Mouse (Mus musculus) lung, postnatal 4 days (tissue): ENCODE results near the gene Socs5.
"Not testable (repeated sequence)": the region's sequence is repeated elsewhere in the genome, so short reads cannot be mapped to it uniquely, and the experiment has no call there.

Source experiments
- DNase-seq, 2 experiments: peaks; one replicate each; pipeline ENCODE4 v3.0.0; 2021

Socs5 gene

GRCm38 (mm10) chr17:87107623-87108221, at the start of gene Socs5:
Gene Socs5 (plus strand): TSS chr17:87107679.
- DNase-seq: no peak

GRCm38 (mm10) chr17:87062639-87063038, 44.8 kb upstream of the Socs5 start:
- peak; percentile 35 to 56 for DNase-seq

- DNase-seq: no peak
These were observed 44.0 kb upstream of the Socs5 start for GRCm38 (mm10) chr17:87063461-87063860.

- DNase-seq: peak in 1 of 2 experiments; percentile 16
These were observed 43.5 kb upstream of the Socs5 start for GRCm38 (mm10) chr17:87063969-87064368.

- no peak for DNase-seq
These were observed 38.5 kb upstream of the Socs5 start for GRCm38 (mm10) chr17:87068997-87069396.

GRCm38 (mm10) chr17:87072183-87072582, 35.3 kb upstream of the Socs5 start:
- DNase-seq: not testable (repeated sequence)

- no peak for DNase-seq
These were observed 34.6 kb upstream of the Socs5 start for GRCm38 (mm10) chr17:87072766-87073440.

GRCm38 (mm10) chr17:87073470-87073869, 34.0 kb upstream of the Socs5 start:
- no peak for DNase-seq

- not testable (repeated sequence) for DNase-seq
These were observed 29.3 kb upstream of the Socs5 start for GRCm38 (mm10) chr17:87078217-87078616.

- no peak for DNase-seq
These were observed 26.8 kb upstream of the Socs5 start for GRCm38 (mm10) chr17:87080724-87081123.

GRCm38 (mm10) chr17:87082547-87082946, 24.9 kb upstream of the Socs5 start:
- no peak for DNase-seq

- no peak for DNase-seq
These were observed 23.8 kb upstream of the Socs5 start for GRCm38 (mm10) chr17:87083671-87084070.

- no peak for DNase-seq
These were observed 21.8 kb upstream of the Socs5 start for GRCm38 (mm10) chr17:87085726-87086125.

GRCm38 (mm10) chr17:87089296-87089695, 18.2 kb upstream of the Socs5 start:
- DNase-seq: no peak

- DNase-seq: no peak
These were observed 14.4 kb upstream of the Socs5 start for GRCm38 (mm10) chr17:87093061-87093460.

GRCm38 (mm10) chr17:87096951-87097350, 10.5 kb upstream of the Socs5 start:
- no peak for DNase-seq

GRCm38 (mm10) chr17:87097576-87097975, 9.9 kb upstream of the Socs5 start:
- no peak for DNase-seq

GRCm38 (mm10) chr17:87100947-87101346, 6.5 kb upstream of the Socs5 start:
- DNase-seq: no peak

GRCm38 (mm10) chr17:87102636-87103035, 4.8 kb upstream of the Socs5 start:
- peak; percentile 50 to 55 for DNase-seq

- no peak for DNase-seq
These were observed 4.4 kb upstream of the Socs5 start for GRCm38 (mm10) chr17:87103060-87103459.

- DNase-seq: no peak
These were observed 3.2 kb upstream of the Socs5 start for GRCm38 (mm10) chr17:87104276-87104675.

- no peak for DNase-seq
These were observed 1.5 kb upstream of the Socs5 start for GRCm38 (mm10) chr17:87105941-87106340.

GRCm38 (mm10) chr17:87106691-87107523, 572 bp upstream of the Socs5 start:
- DNase-seq: peak; percentile 98 to 99
